Mouse (Mus musculus) embryo, embryonic 9.5 days (tissue): Measurements from ENCODE around the gene Samd8.

Source experiments
- DNase-seq: peaks from one replicate; pipeline ENCODE4 v3.0.0-alpha.2; 2017; ENCODE audit errors: extremely low spot score

Samd8 gene

GRCm38 (mm10) chr14:21750008-21750880 is at the start of gene Samd8:
Gene Samd8 (plus strand): TSS chr14:21750531.
- DNase-seq, result peak; percentile 92

GRCm38 (mm10) chr14:21702691-21703090 is 47.6 kb upstream of the Samd8 start:
- DNase-seq, result no peak

- no peak for DNase-seq
These were observed 47.1 kb upstream of the Samd8 start for GRCm38 (mm10) chr14:21703255-21703654.

GRCm38 (mm10) chr14:21705462-21705861 is 44.9 kb upstream of the Samd8 start:
- no peak for DNase-seq

GRCm38 (mm10) chr14:21706759-21707571 is 43.4 kb upstream of the Samd8 start:
- no peak for DNase-seq

- DNase-seq, result no peak
These were observed 40.8 kb upstream of the Samd8 start for GRCm38 (mm10) chr14:21709545-21709944.

- no peak for DNase-seq
These were observed 39.1 kb upstream of the Samd8 start for GRCm38 (mm10) chr14:21711231-21711630.

- DNase-seq, result no peak
These were observed 35.8 kb upstream of the Samd8 start, which contains the start of gene Dupd1 for GRCm38 (mm10) chr14:21714486-21714885. Gene Dupd1 (minus strand): TSS chr14:21714576.

GRCm38 (mm10) chr14:21719646-21720383 is 30.5 kb upstream of the Samd8 start:
- peak; percentile 50 for DNase-seq

GRCm38 (mm10) chr14:21720430-21721205 is 29.7 kb upstream of the Samd8 start:
- DNase-seq, result no peak

- no peak for DNase-seq
These were observed 28.2 kb upstream of the Samd8 start for GRCm38 (mm10) chr14:21722021-21722698.

GRCm38 (mm10) chr14:21729031-21729732 is 21.1 kb upstream of the Samd8 start:
- no peak for DNase-seq

- DNase-seq, result no peak
These were observed 20.4 kb upstream of the Samd8 start for GRCm38 (mm10) chr14:21729936-21730335.

GRCm38 (mm10) chr14:21733131-21733905 is 17.0 kb upstream of the Samd8 start:
- DNase-seq, result no peak

- no peak for DNase-seq
These were observed 10.0 kb upstream of the Samd8 start for GRCm38 (mm10) chr14:21740345-21740744.

GRCm38 (mm10) chr14:21741314-21741713 is 9.0 kb upstream of the Samd8 start:
- DNase-seq, result no peak

- peak; percentile 89 for DNase-seq
These were observed 8.5 kb upstream of the Samd8 start for GRCm38 (mm10) chr14:21741786-21742185.

GRCm38 (mm10) chr14:21742441-21742840 is 7.9 kb upstream of the Samd8 start:
- DNase-seq, result no peak

- DNase-seq, result no peak
These were observed 6.2 kb upstream of the Samd8 start for GRCm38 (mm10) chr14:21744169-21744568.
